ENCODE assay signal across 9 mouse cellular contexts in the genomic region with DNA sequence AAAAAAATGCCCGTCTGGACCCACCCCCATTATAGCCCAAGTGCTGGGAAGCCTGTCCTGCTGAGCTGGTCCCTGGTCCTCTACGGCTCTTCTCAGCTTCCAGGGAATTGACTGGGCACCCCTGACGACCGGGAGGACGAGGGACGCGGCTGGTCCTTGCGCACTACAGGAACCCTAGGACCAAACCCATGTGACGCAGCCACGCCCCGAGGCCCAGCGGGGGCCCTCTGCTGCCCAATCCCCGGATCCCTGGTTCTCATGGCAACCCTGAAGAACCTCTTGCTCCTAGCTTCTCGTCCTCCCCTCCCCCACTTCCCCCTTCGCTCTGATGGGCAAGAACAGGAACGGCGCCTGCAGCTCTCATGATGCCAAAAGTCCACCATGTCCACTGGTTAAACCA. TPM values are rescaled to one million over a fixed set of nuclear protein-coding genes. Genes with fewer than 3 reads are reported as not detected.
DNase-seq lines count a peak whose midpoint lies in the region; ATAC-seq lines count a peak whose summit lies in the region.
"Had no signal": no experiment of that assay in that cellular context is flagged by ENCODE, and none has a peak within 500 bp of the region (broad histone marks: within the 10 kb centered on the region; RNA-seq: fewer than 3 reads in every experiment).

No protein-coding gene starts in this region.

- intact Hi-C loops in heart, postnatal 14 days (cut with DNase I): loop anchor here (5.0 kb wide), 1 partner anchor 336 kb away; no protein-coding TSS in a partner anchor

- H3K4me3 ChIP-seq in heart, embryonic 16.5 days (ENCODE audit: low read length): peak overlapping the region; percentile 39
- peak overlapping the region; percentile 31 for H3K4me3 ChIP-seq in hindbrain, embryonic 12.5 days
- H3K4me3 ChIP-seq in limb, embryonic 10.5 days: peak overlapping the region; percentile 30

- peak overlapping the region; percentile 67 for H3K4me2 ChIP-seq in heart, embryonic 16.5 days (ENCODE audit: low read depth, low read length)
- peak overlapping the region; percentile 56 for H3K4me2 ChIP-seq in hindbrain, embryonic 12.5 days (replicated peaks)

- H3K9me3 ChIP-seq in heart, embryonic 16.5 days (replicated peaks; ENCODE audit: control insufficient read depth, low read length): peaks cover 26% of the 10 kb centered on the region
- peaks cover 23% of the 10 kb centered on the region for H3K9me3 ChIP-seq in hindbrain, embryonic 12.5 days (replicated peaks)
- H3K9me3 ChIP-seq in limb, embryonic 10.5 days (replicated peaks): peaks cover 24% of the 10 kb centered on the region

- no peak overlapping the region for H3K9ac ChIP-seq in heart, embryonic 16.5 days (ENCODE audit: low read length)
- no peak overlapping the region for H3K9ac ChIP-seq in hindbrain, embryonic 12.5 days

- ATAC-seq in heart, embryonic 16.5 days (replicated peaks; ENCODE audit: extremely low read depth, insufficient read depth, low FRiP score): peak; percentile 6; the same call in 1 of the 2 replicates
- ATAC-seq in hindbrain, embryonic 12.5 days (ENCODE audit: low FRiP score): peak; percentile 36

- no peak for DNase-seq in heart, postnatal 14 days
- DNase-seq in cerebellum, postnatal 10 days: peak; percentile 81 to 85
- no peak for DNase-seq in limb, embryonic 10.5 days (ENCODE audit: low spot score)
- peak; percentile 59 for DNase-seq in right cerebral cortex, postnatal 25 days
- DNase-seq in natural killer cell, adult 2 months (ENCODE audit: low spot score in 2 of 2): no peak
- DNase-seq in lung, postnatal 4 days: no peak

- H3K27me3 ChIP-seq in heart, embryonic 16.5 days (ENCODE audit: control insufficient read depth, insufficient read depth, low read length): peaks cover 67% of the 10 kb centered on the region
- H3K27me3 ChIP-seq in hindbrain, embryonic 12.5 days: peaks cover 86% of the 10 kb centered on the region
- peaks cover 99% of the 10 kb centered on the region for H3K27me3 ChIP-seq in limb, embryonic 10.5 days (ENCODE audit: low read depth, poor library complexity, severe bottlenecking)

- peaks cover 49% of the 10 kb centered on the region for H3K36me3 ChIP-seq in heart, embryonic 16.5 days (ENCODE audit: control insufficient read depth, insufficient read depth)
- H3K36me3 ChIP-seq in hindbrain, embryonic 12.5 days: peaks cover 35% of the 10 kb centered on the region
- peaks cover 100% of the 10 kb centered on the region for H3K36me3 ChIP-seq in limb, embryonic 10.5 days

- no peak overlapping the region for H3K27ac ChIP-seq in heart, embryonic 16.5 days (ENCODE audit: low read length)
- no peak overlapping the region for H3K27ac ChIP-seq in hindbrain, embryonic 12.5 days
- H3K27ac ChIP-seq in limb, embryonic 10.5 days: no peak overlapping the region

- H3K4me1 ChIP-seq in heart, embryonic 16.5 days (ENCODE audit: control insufficient read depth, insufficient read depth, low read length): peaks cover 7% of the 10 kb centered on the region; the same call in 1 of the 2 replicates
- H3K4me1 ChIP-seq in hindbrain, embryonic 12.5 days: no peaks in the 10 kb centered on the region
- no peaks in the 10 kb centered on the region for H3K4me1 ChIP-seq in limb, embryonic 10.5 days

- WGBS in heart, embryonic 16.5 days: 59% methylated on average over 17 of the region's 17 CpGs
- 46% methylated on average over 17 of the region's 17 CpGs for WGBS in hindbrain, embryonic 12.5 days
- 66% methylated on average over 17 of the region's 17 CpGs for WGBS in limb, embryonic 10.5 days

RNA-seq across cellular contexts. Expression of a gene that starts 11.8 kb away (rescaled TPM):
- polyA plus RNA-seq in heart, embryonic 16.5 days (2015; fragmentation: Nextera tagmentation; extraction: Ambion mirVana): 496 and 553 TPM in 2 replicates
- total RNA-seq in heart, postnatal 14 days (2021): 100 to 1,000 TPM; 138 to 163 TPM
- 414 and 447 TPM in 2 replicates for polyA plus RNA-seq in hindbrain, embryonic 12.5 days (2016; fragmentation: Nextera tagmentation; extraction: Ambion mirVana)
- 474 and 593 TPM in 2 replicates for polyA plus RNA-seq in limb, embryonic 10.5 days (2016; fragmentation: Nextera tagmentation; extraction: Ambion mirVana)
- total RNA-seq: MEL had no signal

Comparison
In these comparisons a context has a peak if more than half of its experiments do, and no peak if none do; other contexts are left out.
1. DNase-seq: peak in cerebellum, postnatal 10 days (2 of 2) and right cerebral cortex, postnatal 25 days (single experiment); none in heart, postnatal 14 days (0 of 2), limb, embryonic 10.5 days (single experiment), natural killer cell, adult 2 months (0 of 2) and lung, postnatal 4 days (0 of 2).
2. Peak in every context shown above with its lines, with median percentiles within 50 percentile points of each other: H3K4me3 ChIP-seq.